Mouse (Mus musculus) olfactory bulb, adult 2 months (tissue): ENCODE data around the gene Pkib.

Experiments used
- CTCF ChIP-seq: fragments of 200-500 bp; IDR thresholded peaks from 2 replicates; pipeline ENCODE4 v1.5.1; 2012; ENCODE audit warnings: low read depth, mild to moderate bottlenecking, low read length, moderate library complexity; ENCODE audit not compliant: insufficient read depth
- POLR2A ChIP-seq: fragments of 200-500 bp; IDR thresholded peaks from 2 replicates; pipeline ENCODE4 v1.6.1; 2012; ENCODE audit warnings: mild to moderate bottlenecking, low read depth, low read length, moderate library complexity; ENCODE audit not compliant: insufficient read depth

DNA sequence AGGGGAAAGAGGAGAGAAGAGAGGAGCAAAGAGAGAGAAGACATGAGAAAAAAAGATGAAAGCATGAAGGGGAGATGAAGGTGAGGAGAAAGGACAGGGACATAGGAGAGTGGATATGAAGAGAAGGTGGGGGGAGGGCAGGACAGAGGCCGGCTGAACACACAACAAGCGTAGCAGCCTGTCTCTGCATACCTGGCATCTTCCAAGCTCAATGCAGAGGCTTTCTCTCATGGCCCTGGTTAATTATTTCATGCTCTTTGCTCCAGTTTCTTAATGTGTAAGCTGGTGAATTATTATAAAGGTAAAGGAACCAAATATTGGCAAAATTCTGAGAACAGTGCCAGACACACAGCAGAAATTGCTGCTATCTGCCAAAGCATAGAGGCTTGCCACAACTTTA, 109.6 kb downstream of the Pkib start:
- no peak for TF ChIP-seq CTCF
- TF ChIP-seq POLR2A = no peak
